Mouse (Mus musculus) Patski (cell line): ENCODE results near the gene Orm2. TPM values are rescaled to one million over a fixed set of nuclear protein-coding genes. Genes with fewer than 3 reads are reported as not detected.
A peak's percentile ranks its signal among the peaks of the same experiment; 100 is the strongest.

ENCODE experiments used
- ATAC-seq: fragments of 100-300 bp; one replicate; pipeline ENCODE4 v1.8.0; 2021
- CTCF ChIA-PET: fragments of 350-600 bp; sonication (Branson Sonifier 250); formaldehyde crosslinking; loops from one replicate; lab custom pipeline; 2022; ENCODE audit warnings: inconsistent platforms; lab: Charles Lee
- POLR2A ChIA-PET: fragments of 350-600 bp; sonication (Branson Sonifier 250); formaldehyde crosslinking; loops from one replicate; lab custom pipeline; 2022; ENCODE audit warnings: antibody characterized with exemption, inconsistent platforms; lab: Charles Lee
- DNase-seq: peaks from one replicate; pipeline ENCODE4 v3.0.0-alpha.2; 2011; ENCODE audit warnings: low read depth, low spot score
- H3K27me3 ChIP-seq: fragments of 371-371 bp; one replicate; pipeline ENCODE4 v1.5.1; 2021
- CTCF ChIP-seq: fragments of 100-300 bp; IDR thresholded peaks from one replicate; pipeline ENCODE4 v1.5.1; 2021
- in situ Hi-C: fragments of 300-500 bp; cut with MboI; formaldehyde crosslinking; loops from 3 replicates; pipeline ENCODE4 v1.11.1; 2018; ENCODE audit warnings: low pct_unique_long_range_greater_than_20kb, mixed read lengths
- polyA plus RNA-seq: library from polyadenylated mRNA; unstranded; gene quantifications from one replicate; pipeline ENCODE4 v1.2.3, GENCODE M21; 2021

Gene Orm2
- polyA plus RNA-seq, 1 experiment from 2014 or later, result 1.7 TPM

DNA sequence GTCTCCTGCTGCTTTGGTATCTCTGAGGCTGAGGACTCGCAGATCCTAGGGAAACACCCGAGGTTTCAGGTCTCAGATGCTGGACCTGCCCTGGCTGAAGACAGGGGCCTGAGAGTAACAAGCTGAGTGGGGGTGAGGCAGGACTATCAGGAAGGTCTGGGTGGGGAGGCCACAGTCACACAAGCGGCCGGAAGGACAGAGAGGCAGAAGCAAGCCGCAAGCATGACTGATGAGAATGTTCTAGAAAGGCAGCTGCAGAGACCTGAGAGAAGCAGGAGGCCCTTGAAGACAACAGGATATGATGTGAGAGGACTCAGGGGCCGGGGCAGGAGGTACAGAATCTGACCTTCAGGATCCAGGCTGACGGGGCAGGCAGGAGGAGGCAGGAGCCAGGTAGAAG lies 42.0 kb downstream of the Orm2 start:
- DNase-seq (no peak), ATAC-seq (no peak)
- ChIA-PET POLR2A (no interaction called here), CTCF (no interaction called here)
- TF ChIP-seq CTCF, result no peak
- in situ Hi-C loops, result loop anchor here (25.0 kb wide), 1 partner anchor 1083 kb away; no protein-coding TSS in a partner anchor
- no peaks in the 10 kb centered on the region for H3K27me3 ChIP-seq

DNA sequence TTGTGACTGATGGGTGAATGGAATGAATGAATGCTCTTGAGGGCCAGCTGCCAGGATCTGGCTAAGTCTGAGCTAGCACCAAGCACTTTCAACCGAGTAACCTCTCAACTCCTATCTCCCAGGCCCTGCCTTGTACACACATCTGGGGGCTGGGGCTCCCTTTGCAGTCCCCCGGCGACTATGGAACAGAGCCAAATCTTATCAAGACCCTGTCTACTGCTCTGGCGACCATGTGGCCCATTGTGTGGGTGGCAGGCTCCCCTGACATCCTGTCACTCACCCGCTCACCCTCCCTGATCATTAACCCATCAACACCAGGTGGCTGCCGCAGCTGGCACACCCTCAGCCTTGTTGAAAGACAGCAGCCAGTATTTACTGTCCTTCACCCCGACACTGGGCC lies 42.8 kb downstream of the Orm2 start:
- ChIA-PET POLR2A (interaction anchor here (0.7 kb wide), 1 partner anchor 522 kb away, joined by 3 read pairs; no protein-coding TSS in a partner anchor), CTCF (no interaction called here)
- no peak for TF ChIP-seq CTCF
- no peaks in the 10 kb centered on the region for H3K27me3 ChIP-seq
- ATAC-seq, result no peak
- no peak for DNase-seq
- in situ Hi-C loops, result loop anchor here (25.0 kb wide), 1 partner anchor 1082 kb away; no protein-coding TSS in a partner anchor

DNA sequence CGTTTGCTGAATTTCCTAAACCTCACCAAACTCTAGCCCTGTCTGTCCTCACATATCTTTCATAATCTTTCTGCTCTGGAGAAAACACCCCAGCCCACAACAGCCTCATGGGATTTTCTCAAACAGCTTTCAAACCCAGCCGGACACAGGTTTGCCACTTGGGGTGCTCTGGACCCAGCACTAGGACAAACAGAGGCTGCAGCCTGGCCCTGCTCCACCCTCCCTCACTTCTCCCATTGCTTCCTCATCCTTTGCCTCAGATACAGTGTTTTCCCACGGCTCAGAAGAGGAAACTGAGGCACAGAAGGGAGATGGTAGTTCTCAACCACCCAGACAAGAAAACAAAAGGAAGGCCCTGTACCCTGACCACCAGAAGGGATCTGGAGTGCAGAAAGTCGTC lies 43.4 kb downstream of the Orm2 start:
- DNase-seq (no peak), ATAC-seq (no peak)
- H3K27me3 ChIP-seq, result no peaks in the 10 kb centered on the region
- ChIA-PET CTCF (no interaction called here), POLR2A (interaction anchor here (0.7 kb wide), 1 partner anchor 522 kb away, joined by 3 read pairs; no protein-coding TSS in a partner anchor)
- TF ChIP-seq CTCF, result no peak
- in situ Hi-C loops, result loop anchor here (25.0 kb wide), 1 partner anchor 1082 kb away; no protein-coding TSS in a partner anchor

DNA sequence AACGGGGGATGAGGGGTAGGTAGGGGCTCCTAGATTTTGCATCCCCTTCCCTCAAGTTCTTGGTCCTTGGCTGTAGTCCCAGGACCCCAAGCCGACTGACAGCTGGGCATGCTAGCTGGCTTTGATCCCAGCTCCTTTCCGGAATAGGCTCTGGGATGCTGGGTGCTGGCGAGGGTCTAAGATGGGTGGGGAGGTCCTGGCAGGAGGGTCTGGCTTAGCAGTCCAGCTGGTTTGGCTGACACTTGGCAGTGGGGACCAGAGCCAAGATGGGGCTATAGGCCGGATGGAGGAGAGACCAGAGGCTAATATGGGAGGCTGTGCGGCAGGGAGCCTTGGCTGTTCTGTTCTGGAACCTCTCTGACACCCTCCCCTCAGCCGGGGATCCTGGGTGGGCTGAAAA lies 46.0 kb downstream of the Orm2 start:
- DNase-seq, result no peak
- no peaks in the 10 kb centered on the region for H3K27me3 ChIP-seq
- no peak for TF ChIP-seq CTCF
- in situ Hi-C loops, result loop anchor here (25.0 kb wide), 1 partner anchor 1079 kb away; no protein-coding TSS in a partner anchor
- ATAC-seq, result no peak
- POLR2A ChIA-PET, result no interaction called here
- CTCF ChIA-PET, result interaction anchor here (0.8 to 2.0 kb wide), 4 partner anchors 15 to 249 kb away, joined by 3 to 4 read pairs (median 3); no protein-coding TSS in a partner anchor

DNA sequence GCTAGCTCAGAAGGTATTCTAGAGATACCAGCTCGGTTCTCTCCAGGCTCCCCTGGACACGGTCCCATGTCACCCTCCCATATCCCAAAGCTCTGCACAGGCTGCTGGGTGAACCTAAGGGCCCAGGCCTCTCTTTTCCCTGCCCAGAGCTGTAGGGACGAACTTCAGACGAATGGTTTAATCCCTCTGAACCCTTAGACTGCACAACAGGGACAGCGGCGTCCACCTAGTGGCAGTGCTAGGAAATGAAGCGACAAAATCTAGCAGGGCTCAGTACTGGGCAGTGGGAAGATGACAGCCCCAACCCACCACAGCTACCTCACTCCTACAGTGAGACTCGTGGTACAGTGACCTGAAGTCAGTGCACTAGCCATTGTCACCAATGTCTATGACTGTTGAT lies 46.4 kb downstream of the Orm2 start:
- no peak for ATAC-seq

DNA sequence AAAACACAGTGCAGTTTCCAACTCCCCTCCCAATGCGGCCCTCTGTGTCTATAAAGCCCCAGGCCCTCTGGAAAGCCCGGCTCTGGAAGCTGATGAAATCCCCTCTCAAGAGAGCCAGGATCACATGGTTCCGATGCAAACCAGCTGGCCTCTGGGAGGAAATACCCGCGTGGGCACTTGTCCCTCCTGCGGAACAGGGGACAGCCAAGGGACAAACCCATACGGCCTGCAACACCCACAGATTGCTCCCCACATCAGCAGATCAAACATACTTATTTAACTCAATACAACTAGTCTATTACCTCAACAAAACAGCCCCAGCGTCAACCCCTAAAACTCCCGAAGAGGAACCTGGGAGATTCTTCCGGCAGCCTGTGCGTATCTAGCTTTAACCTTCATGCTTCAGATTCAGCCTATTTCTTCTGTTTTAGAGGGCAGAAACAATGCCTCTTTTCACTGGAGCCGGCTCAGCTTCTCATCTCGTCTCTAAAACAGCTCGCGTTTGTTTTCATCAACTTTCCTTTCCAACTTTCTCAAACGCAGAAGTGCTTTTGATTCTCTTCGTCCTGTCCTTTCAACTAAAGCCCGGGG lies 47.2 kb downstream of the Orm2 start:
- no peak for DNase-seq
- no peak for TF ChIP-seq CTCF
- POLR2A ChIA-PET, result no interaction called here
- CTCF ChIA-PET, result interaction anchor here (0.9 to 2.0 kb wide), 4 partner anchors 31 to 99 kb away, joined by 3 to 4 read pairs (median 3); no protein-coding TSS in a partner anchor
- H3K27me3 ChIP-seq, result no peaks in the 10 kb centered on the region
- in situ Hi-C loops, result loop anchor here (25.0 kb wide), 1 partner anchor 1078 kb away; no protein-coding TSS in a partner anchor
- ATAC-seq, result no peak

More for the DNA sequence above, 46.4 kb downstream of the Orm2 start:
- in situ Hi-C loops, result loop anchor here (25.0 kb wide), 1 partner anchor 1079 kb away; no protein-coding TSS in a partner anchor
- no peaks in the 10 kb centered on the region for H3K27me3 ChIP-seq
- no peak for TF ChIP-seq CTCF
- CTCF ChIA-PET, result interaction anchor here (0.8 to 2.0 kb wide), 7 partner anchors 14 to 250 kb away, joined by 3 to 4 read pairs (median 3); no protein-coding TSS in a partner anchor
- DNase-seq, result no peak
- POLR2A ChIA-PET, result no interaction called here

DNA sequence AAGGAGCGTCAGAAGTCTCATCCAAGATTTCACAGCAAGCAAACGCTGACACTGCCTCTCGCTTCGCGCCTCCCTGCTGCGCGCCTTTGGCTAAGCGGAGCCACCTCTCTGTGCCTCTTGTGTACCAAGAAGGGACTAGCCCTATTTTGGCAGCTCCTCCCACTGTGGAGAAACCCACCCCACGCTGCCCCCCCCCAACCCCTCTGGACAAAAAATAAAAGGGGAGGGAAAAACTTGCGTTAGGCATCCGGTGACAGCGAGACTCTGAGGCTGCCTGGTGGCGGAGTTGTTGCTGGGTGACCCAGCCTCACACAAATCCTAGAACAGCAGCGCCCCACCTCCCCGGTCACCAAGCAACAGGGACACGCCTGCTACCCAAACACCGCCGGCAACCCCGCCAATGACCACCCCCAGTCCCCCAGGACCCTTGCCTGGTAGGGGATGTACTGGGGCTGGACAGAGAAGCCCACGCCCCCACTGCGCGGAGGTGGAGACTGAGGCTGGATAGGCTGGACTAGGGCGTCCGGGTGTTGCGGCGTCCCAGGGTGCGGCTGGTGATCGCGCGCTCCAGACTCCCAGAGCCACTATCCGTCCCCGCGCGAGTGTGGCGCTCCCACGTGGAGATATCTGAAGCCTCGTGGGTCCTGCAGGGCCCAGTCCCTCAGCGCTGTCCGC lies 47.8 kb downstream of the Orm2 start:
- no peak for TF ChIP-seq CTCF
- CTCF ChIA-PET, result interaction anchor here (1.0 to 1.4 kb wide), 3 partner anchors 32 to 99 kb away, joined by 3 read pairs; no protein-coding TSS in a partner anchor
- peak; percentile 15 for ATAC-seq
- in situ Hi-C loops, result loop anchor here (10.0 to 25.0 kb wide), 4 partner anchors 205 to 1077 kb away; no protein-coding TSS in a partner anchor
- no peak for DNase-seq
- H3K27me3 ChIP-seq, result no peaks in the 10 kb centered on the region
- POLR2A ChIA-PET, result no interaction called here

DNA sequence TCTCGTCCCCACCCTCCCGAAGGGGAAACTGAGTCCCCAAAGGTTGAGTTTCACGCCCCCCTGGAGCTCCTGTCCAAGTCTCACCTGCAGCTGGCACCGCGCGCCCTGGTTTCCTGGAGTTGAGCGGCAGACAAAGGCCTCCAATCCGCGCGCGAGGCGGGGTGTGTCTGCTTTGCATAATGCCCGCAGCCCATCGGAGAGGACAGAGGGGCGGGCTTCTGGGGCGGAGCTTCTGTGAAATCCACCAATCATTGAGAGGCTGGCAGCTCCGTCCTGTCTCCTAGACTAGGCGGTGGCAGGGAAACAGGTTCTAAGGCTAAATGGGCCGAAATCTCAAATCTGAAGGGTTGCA lies 48.3 kb downstream of the Orm2 start:
- in situ Hi-C loops, result loop anchor here (10.0 to 25.0 kb wide), 4 partner anchors 204 to 1077 kb away; no protein-coding TSS in a partner anchor
- peak; percentile 57 for DNase-seq
- no peak for TF ChIP-seq CTCF
- ChIA-PET POLR2A (no interaction called here), CTCF (interaction anchor here (1.4 kb wide), 1 partner anchor 43 kb away, joined by 3 read pairs; no protein-coding TSS in a partner anchor)
- peak; percentile 94 for ATAC-seq
- no peaks in the 10 kb centered on the region for H3K27me3 ChIP-seq

DNA sequence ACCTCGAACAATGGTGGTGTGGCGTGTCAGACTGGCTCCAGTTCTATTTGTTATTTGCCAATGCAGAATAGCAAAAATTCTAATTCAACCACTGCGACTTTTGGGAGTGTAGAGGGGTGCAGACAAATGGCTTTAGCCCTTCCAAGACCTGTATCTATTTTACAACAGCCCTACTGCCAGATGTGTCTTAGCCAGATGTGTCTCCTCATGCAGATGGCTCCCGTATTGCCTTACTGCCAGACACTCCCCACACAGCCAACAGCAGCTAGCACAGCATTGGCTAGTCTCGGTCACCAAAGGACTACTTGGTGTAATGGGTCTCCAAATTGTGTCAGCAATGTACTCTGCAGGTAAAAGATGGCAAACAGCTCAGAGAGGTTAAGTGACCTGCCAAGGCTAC lies 49.0 kb downstream of the Orm2 start:
- no peaks in the 10 kb centered on the region for H3K27me3 ChIP-seq
- DNase-seq (no peak), ATAC-seq (no peak)
- in situ Hi-C loops, result loop anchor here (10.0 to 25.0 kb wide), 4 partner anchors 204 to 1076 kb away; no protein-coding TSS in a partner anchor
- TF ChIP-seq CTCF, result no peak
- POLR2A ChIA-PET, result no interaction called here
- CTCF ChIA-PET, result interaction anchor here (1.4 kb wide), 1 partner anchor 43 kb away, joined by 3 read pairs; no protein-coding TSS in a partner anchor

DNA sequence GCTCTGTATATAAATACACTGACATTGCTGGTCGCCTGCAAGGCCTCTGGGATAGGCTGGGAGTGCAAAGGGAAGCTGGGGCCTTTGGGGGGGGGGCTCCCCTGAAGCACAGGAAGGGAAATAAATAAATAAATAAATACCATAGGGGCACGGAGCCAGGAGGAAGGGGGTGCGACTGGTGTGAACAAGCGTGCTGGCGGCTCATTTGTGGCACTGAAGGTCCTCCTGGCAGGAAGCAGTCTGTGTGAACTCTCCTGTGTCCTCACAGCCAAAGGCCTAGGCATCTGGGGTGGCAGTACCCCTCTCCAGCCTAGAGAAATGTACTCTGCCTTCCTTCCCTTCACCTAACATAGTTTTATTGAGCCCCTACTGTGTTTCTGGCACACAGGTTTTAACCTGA lies 52.7 kb downstream of the Orm2 start:
- POLR2A ChIA-PET, result no interaction called here

More for the DNA sequence above, 52.7 kb downstream of the Orm2 start:
- no peak for TF ChIP-seq CTCF
- DNase-seq, result no peak
- in situ Hi-C loops, result loop anchor here (5.0 to 25.0 kb wide), 6 partner anchors 82 to 1072 kb away; partner anchors contain the start of gene Whrn
- CTCF ChIA-PET, result no interaction called here
- H3K27me3 ChIP-seq, result no peaks in the 10 kb centered on the region
- ATAC-seq, result no peak

Other genes with a start within 250 kb of the Orm2 start
- gene Ambp, start 207.7 kb upstream of the Orm2 start, polyA plus RNA-seq, result 0.10 TPM
- gene Kif12, start 190.3 kb upstream of the Orm2 start, polyA plus RNA-seq, result 10.7 TPM
- 4.2 TPM for gene Col27a1, start 148.4 kb upstream of the Orm2 start, polyA plus RNA-seq
- 0.42 TPM for gene Orm1, start 17.9 kb upstream of the Orm2 start, polyA plus RNA-seq
- 0.08 TPM for gene Orm3, start 6.3 kb upstream of the Orm2 start, polyA plus RNA-seq
- 4.7 TPM for gene Akna, start 40.9 kb downstream of the Orm2 start, polyA plus RNA-seq
- 31.0 TPM for gene Whrn, start 133.5 kb downstream of the Orm2 start, polyA plus RNA-seq
- gene Atp6v1g1, start 182.3 kb downstream of the Orm2 start, polyA plus RNA-seq, result 230 TPM
- 9.5 TPM for gene Tmem268, start 196.3 kb downstream of the Orm2 start, polyA plus RNA-seq
- gene Gm11213, start 242.8 kb downstream of the Orm2 start, polyA plus RNA-seq, result not detected